Mouse (Mus musculus): Measurements from ENCODE around the gene Mrpl54. TPM values are rescaled to one million over a fixed set of nuclear protein-coding genes. Genes with fewer than 3 reads are reported as not detected.
A peak's percentile ranks its signal among the peaks of the same experiment; 100 is the strongest.

The Mrpl54 gene
- polyA plus RNA-seq, 1 experiment from 2014 or later, result 142 TPM

GRCm38 (mm10) chr10:81242021-81242420 lies 24.7 kb downstream of the Mrpl54 start:
- Histone ChIP-seq H3K9me3 (ENCODE audit: control insufficient read depth, low read length) (no peaks in the 10 kb centered on the region), H3K4me1 (replicated peaks; ENCODE audit: control insufficient read depth, insufficient read depth, low read length) (no peaks in the 10 kb centered on the region), H3K4me3 (replicated peaks; ENCODE audit: low read length) (no peak overlapping the region), H3K27ac (no peak overlapping the region), H3K27me3 (ENCODE audit: control insufficient read depth, insufficient read depth, low read length) (peaks cover 20% of the 10 kb centered on the region), H3K36me3 (replicated peaks; ENCODE audit: control insufficient read depth, insufficient read depth) (0 out of 2 replicates have a peak, but pooled peaks cover 9% of the 10 kb centered on the region), H3K4me2 (replicated peaks) (no peak overlapping the region), H3K9ac (no peak overlapping the region)
- no peak for DNase-seq (ENCODE audit: low spot score)
- 93% methylated on average over 16 of the region's 16 CpGs for WGBS
- no peak for ATAC-seq (ENCODE audit: low FRiP score)

DNA sequence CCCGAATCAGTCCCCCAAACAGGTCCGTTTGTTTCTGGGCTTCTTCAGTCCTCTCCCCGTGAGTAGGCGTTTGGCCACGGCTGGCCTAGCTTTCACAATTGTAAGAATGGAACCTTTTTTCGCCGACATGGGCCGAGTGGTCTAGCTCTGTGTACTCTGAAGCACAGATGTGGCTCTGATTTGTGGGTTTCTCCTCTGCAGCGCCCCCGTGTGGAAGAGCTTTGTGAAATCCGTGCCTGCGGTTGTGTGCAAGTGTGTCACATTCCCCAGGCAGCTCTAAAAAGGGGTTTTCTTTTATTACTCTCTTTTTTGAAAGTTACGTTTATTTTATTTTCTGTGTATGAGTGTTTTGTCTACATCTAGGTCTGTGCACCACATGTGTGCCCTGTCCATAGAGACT lies 25.9 kb downstream of the Mrpl54 start:
- Histone ChIP-seq H3K36me3 (replicated peaks; ENCODE audit: control insufficient read depth, insufficient read depth) (0 out of 2 replicates have a peak, but pooled peaks cover 9% of the 10 kb centered on the region), H3K9ac (no peak overlapping the region), H3K4me2 (replicated peaks) (no peak overlapping the region), H3K27ac (no peak overlapping the region), H3K4me3 (replicated peaks; ENCODE audit: low read length) (no peak overlapping the region), H3K9me3 (ENCODE audit: control insufficient read depth, low read length) (no peaks in the 10 kb centered on the region), H3K27me3 (ENCODE audit: control insufficient read depth, insufficient read depth, low read length) (peaks cover 20% of the 10 kb centered on the region), H3K4me1 (replicated peaks; ENCODE audit: control insufficient read depth, insufficient read depth, low read length) (no peaks in the 10 kb centered on the region)
- ATAC-seq (ENCODE audit: low FRiP score) (no peak), DNase-seq (ENCODE audit: low spot score) (peak; percentile 72)
- 24% methylated on average over 13 of the region's 13 CpGs for WGBS

DNA sequence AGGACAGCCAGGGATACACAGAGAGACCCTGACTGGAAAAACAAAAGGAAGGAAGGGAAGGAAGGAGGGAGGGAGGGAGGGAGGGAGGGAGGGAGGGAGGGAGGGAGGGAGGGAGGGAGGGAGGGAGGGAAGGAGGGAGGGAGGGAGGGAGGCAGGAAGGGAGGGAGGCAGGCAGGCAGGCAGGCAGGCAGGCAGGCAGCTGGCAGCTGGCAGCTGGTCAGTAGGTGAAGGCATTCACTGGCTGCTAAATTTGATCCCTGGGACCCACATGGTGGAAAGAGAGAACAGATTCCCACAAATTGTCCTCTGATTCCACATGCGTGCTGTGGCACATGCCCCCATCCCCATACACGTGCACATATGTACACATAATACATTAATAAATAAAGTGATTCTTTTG lies 28.1 kb downstream of the Mrpl54 start:
- Histone ChIP-seq H3K27ac (no peak overlapping the region), H3K4me2 (replicated peaks) (no peak overlapping the region), H3K4me1 (replicated peaks; ENCODE audit: control insufficient read depth, insufficient read depth, low read length) (peaks cover 5% of the 10 kb centered on the region; the same call in 1 of the 2 replicates), H3K27me3 (ENCODE audit: control insufficient read depth, insufficient read depth, low read length) (peaks cover 20% of the 10 kb centered on the region), H3K9ac (no peak overlapping the region), H3K36me3 (replicated peaks; ENCODE audit: control insufficient read depth, insufficient read depth) (0 out of 2 replicates have a peak, but pooled peaks cover 9% of the 10 kb centered on the region), H3K4me3 (replicated peaks; ENCODE audit: low read length) (no peak overlapping the region), H3K9me3 (ENCODE audit: control insufficient read depth, low read length) (no peaks in the 10 kb centered on the region)
- no peak for DNase-seq (ENCODE audit: low spot score)
- 77% methylated on average over 2 of the region's 2 CpGs for WGBS
- no peak for ATAC-seq (ENCODE audit: low FRiP score)

DNA sequence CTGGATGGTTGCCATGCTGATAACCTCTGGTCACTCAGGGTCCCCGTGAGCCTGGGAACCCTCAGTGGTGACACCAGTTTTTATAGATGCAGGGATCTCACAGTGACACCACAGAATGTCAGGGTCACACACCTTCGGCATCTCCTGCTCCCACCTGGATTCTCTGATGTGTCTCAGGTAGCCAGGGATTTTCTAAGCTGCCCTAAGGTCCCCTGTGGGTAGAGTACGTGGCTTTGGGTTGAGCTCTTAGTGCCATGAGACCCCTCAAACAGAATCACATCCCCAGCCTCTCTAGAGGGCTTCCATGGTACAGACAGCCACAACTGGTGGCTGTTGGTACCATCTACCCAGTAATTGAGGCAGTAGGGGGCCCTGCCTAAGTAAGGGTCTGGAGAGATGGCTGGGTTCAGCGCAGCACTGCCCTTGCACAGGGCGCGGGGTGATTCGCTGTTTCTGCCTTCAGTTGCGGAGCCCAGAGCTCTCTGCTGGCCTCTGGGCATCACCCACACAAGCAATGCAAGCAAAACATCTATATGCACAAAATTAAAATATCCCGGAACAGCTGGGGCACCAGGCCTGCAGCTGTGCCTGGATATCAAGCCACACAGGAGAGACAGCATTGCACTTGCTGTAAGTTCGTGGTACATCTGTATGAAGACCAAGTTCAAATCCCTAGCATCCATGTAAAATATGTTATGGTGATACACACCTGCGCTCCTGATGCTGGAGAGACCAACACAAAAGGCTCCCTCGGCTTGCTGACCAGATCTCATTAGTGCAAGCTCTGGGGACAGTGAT lies 30.1 kb downstream of the Mrpl54 start:
- Histone ChIP-seq H3K4me2 (replicated peaks) (no peak overlapping the region), H3K27ac (no peak overlapping the region), H3K4me1 (replicated peaks; ENCODE audit: control insufficient read depth, insufficient read depth, low read length) (peaks cover 10% of the 10 kb centered on the region; the same call in 1 of the 2 replicates), H3K4me3 (replicated peaks; ENCODE audit: low read length) (no peak overlapping the region), H3K36me3 (replicated peaks; ENCODE audit: control insufficient read depth, insufficient read depth) (no peaks in the 10 kb centered on the region), H3K9me3 (ENCODE audit: control insufficient read depth, low read length) (no peaks in the 10 kb centered on the region), H3K9ac (no peak overlapping the region), H3K27me3 (ENCODE audit: control insufficient read depth, insufficient read depth, low read length) (peaks cover 20% of the 10 kb centered on the region)
- ATAC-seq (ENCODE audit: low FRiP score) (no peak), DNase-seq (ENCODE audit: low spot score) (no peak)
- WGBS, result 76% methylated on average over 12 of the region's 12 CpGs

DNA sequence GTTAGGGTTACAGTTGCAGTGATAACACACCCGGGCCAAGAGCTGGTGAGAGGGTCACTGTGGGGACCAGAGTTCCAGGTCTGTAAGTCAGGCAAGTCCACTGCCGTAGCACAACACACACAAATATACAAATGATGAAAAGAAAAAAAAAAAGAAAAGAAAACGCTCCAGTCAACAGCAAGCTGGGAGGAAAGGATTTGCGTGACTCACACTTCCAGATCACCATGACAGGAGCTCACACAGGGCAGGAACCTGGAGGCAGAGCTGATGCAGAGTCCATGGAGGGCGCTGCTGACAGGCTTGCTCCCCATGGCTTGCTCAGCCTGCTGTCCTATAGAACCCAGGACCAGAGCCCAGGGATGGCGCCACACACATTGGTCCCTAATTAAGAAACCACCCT lies 32.5 kb downstream of the Mrpl54 start:
- Histone ChIP-seq H3K9ac (0 out of 2 replicates have a peak overlapping the region, but pooled peaks have one; percentile 73), H3K4me2 (replicated peaks) (peak overlapping the region; percentile 76; the same call in 1 of the 2 replicates), H3K36me3 (replicated peaks; ENCODE audit: control insufficient read depth, insufficient read depth) (no peaks in the 10 kb centered on the region), H3K9me3 (ENCODE audit: control insufficient read depth, low read length) (no peaks in the 10 kb centered on the region), H3K4me1 (replicated peaks; ENCODE audit: control insufficient read depth, insufficient read depth, low read length) (peaks cover 25% of the 10 kb centered on the region), H3K27ac (no peak overlapping the region), H3K4me3 (replicated peaks; ENCODE audit: low read length) (no peak overlapping the region), H3K27me3 (ENCODE audit: control insufficient read depth, insufficient read depth, low read length) (peaks cover 4% of the 10 kb centered on the region; the same call in 1 of the 2 replicates)
- DNase-seq (ENCODE audit: low spot score) (no peak), ATAC-seq (ENCODE audit: low FRiP score) (no peak)
- WGBS, result 82% methylated on average over 6 of the region's 6 CpGs

GRCm38 (mm10) chr10:81233226-81233585 lies 33.5 kb downstream of the Mrpl54 start:
- ATAC-seq (ENCODE audit: low FRiP score) (peak; percentile 32), DNase-seq (ENCODE audit: low spot score) (no peak)
- Histone ChIP-seq H3K9me3 (ENCODE audit: control insufficient read depth, low read length) (no peaks in the 10 kb centered on the region), H3K27ac (no peak overlapping the region), H3K4me1 (replicated peaks; ENCODE audit: control insufficient read depth, insufficient read depth, low read length) (peaks cover 34% of the 10 kb centered on the region), H3K36me3 (replicated peaks; ENCODE audit: control insufficient read depth, insufficient read depth) (no peaks in the 10 kb centered on the region; the same call in 1 of the 2 replicates), H3K9ac (peak overlapping the region; percentile 73), H3K27me3 (ENCODE audit: control insufficient read depth, insufficient read depth, low read length) (no peaks in the 10 kb centered on the region), H3K4me3 (replicated peaks; ENCODE audit: low read length) (peak overlapping the region; percentile 68), H3K4me2 (replicated peaks) (peak overlapping the region; percentile 76)
- 2% methylated on average over 20 of the region's 28 CpGs for WGBS

DNA sequence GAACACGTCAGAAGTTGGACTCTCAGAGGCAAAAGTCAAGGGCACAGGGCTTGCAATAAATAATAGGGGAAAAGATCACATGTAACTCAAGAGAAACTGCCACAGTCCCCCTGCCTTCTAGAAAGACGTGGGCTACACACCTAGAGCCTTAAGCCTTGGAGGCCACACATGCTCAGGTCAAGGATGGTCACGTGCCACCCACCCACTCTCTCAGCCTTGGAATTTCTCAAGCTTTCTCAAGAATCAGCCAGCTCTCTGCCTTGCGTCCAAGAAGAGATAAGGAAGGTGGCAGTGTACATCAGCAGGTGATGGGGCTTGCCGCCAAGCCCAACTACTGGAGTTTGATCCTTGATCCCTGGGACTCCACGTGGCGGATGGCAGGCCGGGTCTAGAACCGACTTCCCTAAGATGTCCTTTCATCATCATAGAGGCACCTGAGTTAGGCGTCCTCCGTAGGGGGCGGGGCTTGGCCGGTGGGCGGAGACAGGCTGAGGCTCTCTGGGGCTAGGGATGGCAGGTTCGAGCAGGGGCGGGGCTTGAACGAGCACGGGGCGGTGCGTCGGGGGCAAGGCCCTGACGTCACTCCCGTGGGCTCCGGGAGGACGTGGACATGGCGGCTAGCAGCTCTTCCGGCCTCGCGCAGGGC lies 34.0 kb downstream of the Mrpl54 start, which contains the start of gene Zfr2:
TSS of gene Zfr2 (plus strand) at position 576 of the 646 bp plus-strand sequence.
- WGBS, result 9% methylated on average over 28 of the region's 29 CpGs
- Histone ChIP-seq H3K27ac (no peak within 1 kb of the TSS), H3K4me2 (replicated peaks) (peak within 1 kb of the TSS; percentile 76), H3K27me3 (ENCODE audit: control insufficient read depth, insufficient read depth, low read length) (no peaks in the 10 kb centered on the region), H3K9me3 (ENCODE audit: control insufficient read depth, low read length) (no peaks in the 10 kb centered on the region), H3K4me3 (replicated peaks; ENCODE audit: low read length) (peak within 1 kb of the TSS; percentile 68), H3K36me3 (replicated peaks; ENCODE audit: control insufficient read depth, insufficient read depth) (no peaks in the 10 kb centered on the region; the same call in 1 of the 2 replicates), H3K4me1 (replicated peaks; ENCODE audit: control insufficient read depth, insufficient read depth, low read length) (peaks cover 39% of the 10 kb centered on the region), H3K9ac (peak within 1 kb of the TSS; percentile 73)
- DNase-seq (ENCODE audit: low spot score) (peak; percentile 81), ATAC-seq (ENCODE audit: low FRiP score) (peak; percentile 82)

DNA sequence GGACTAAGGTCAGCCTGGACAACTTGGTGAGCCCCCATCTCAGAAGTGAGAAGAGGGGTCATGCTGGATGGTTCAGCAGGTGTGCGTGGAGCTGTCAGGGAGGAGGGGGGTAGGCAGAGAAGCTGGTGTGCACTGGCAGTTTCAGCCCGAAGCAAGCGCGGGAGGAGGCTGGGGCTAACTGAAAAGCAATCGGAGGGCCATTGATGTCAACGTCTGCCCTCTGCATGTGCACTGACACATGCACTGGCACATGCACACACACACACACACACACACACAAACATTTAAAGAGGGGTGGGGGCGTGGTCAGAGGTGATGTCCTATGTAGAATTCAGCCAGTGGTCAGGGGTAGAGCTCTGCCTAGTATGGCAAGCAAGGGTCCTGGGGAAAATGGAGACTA lies 35.3 kb downstream of the Mrpl54 start:
- ATAC-seq (ENCODE audit: low FRiP score), result no peak
- peak overlapping the region; percentile 96 for H3K9ac ChIP-seq
- H3K27me3 ChIP-seq (ENCODE audit: control insufficient read depth, insufficient read depth, low read length), result no peaks in the 10 kb centered on the region
- peak overlapping the region; percentile 77 for H3K4me3 ChIP-seq (replicated peaks; ENCODE audit: low read length)
- H3K9me3 ChIP-seq (ENCODE audit: control insufficient read depth, low read length), result no peaks in the 10 kb centered on the region
- H3K36me3 ChIP-seq (replicated peaks; ENCODE audit: control insufficient read depth, insufficient read depth), result no peaks in the 10 kb centered on the region; the same call in 1 of the 2 replicates
- H3K4me2 ChIP-seq (replicated peaks), result peak overlapping the region; percentile 80
- peaks cover 40% of the 10 kb centered on the region for H3K4me1 ChIP-seq (replicated peaks; ENCODE audit: control insufficient read depth, insufficient read depth, low read length)
- no peak for DNase-seq (ENCODE audit: low spot score)
- 44% methylated on average over 7 of the region's 7 CpGs for WGBS
- H3K27ac ChIP-seq, result peak overlapping the region; percentile 93
